8 mouse cellular contexts compared by ENCODE assay signal in the genomic region with DNA sequence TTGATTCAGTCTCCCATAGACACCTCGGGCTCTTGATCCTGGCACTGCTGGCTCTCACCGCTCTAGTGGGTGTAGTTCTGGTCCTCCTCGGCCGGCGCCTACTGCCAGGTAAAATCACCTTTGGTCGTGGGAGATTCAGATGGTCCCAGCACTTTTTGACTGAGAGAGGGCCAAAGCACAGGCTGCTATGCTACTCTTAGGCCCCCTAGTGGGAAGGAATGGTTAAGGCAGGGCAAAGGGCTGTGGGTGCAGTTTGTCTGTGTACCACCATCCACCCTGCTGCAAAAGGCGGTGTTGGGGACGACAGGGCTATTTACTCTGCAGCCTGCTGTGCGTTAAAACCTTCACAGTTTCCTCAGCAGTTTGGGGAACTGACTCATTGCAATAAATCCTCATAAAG. TPM values are rescaled to one million over a fixed set of nuclear protein-coding genes. Genes with fewer than 3 reads are reported as not detected.
DNase-seq lines count a peak whose midpoint lies in the region; ATAC-seq and TF ChIP-seq lines count a peak whose summit lies in the region.

No protein-coding gene starts in this region.

- H3K4me3 ChIP-seq in E14TG2a.4 (replicated peaks; ENCODE audit: low read length), result peak overlapping the region; percentile 78
- peak overlapping the region; percentile 39 for H3K4me3 ChIP-seq in embryonic facial prominence, embryonic 14.5 days (ENCODE audit: low read depth, low read length)
- H3K4me3 ChIP-seq in heart, embryonic 14.5 days (ENCODE audit: control insufficient read depth in 1 of 2, insufficient read depth in 1 of 2, low read depth in 1 of 2, low read length in 2 of 2), result peak overlapping the region; percentile 42 to 45
- H3K4me3 ChIP-seq in kidney, postnatal 0 days (replicated peaks; ENCODE audit: low read depth, low read length), result peak overlapping the region; percentile 33
- peak overlapping the region; percentile 46 for H3K4me3 ChIP-seq in lung, adult 2 months (replicated peaks; ENCODE audit: extremely low read depth, low read depth, low read length)
- H3K4me3 ChIP-seq in neural tube, embryonic 14.5 days (ENCODE audit: low read depth, low read length), result peak overlapping the region; percentile 32

- WGBS in embryonic facial prominence, embryonic 14.5 days, result 7% methylated on average over 9 of the region's 9 CpGs
- whole genome bisulfite sequencing in heart, embryonic 14.5 days, result 9% methylated on average over 9 of the region's 9 CpGs
- WGBS in kidney, postnatal 0 days, result 8% methylated on average over 9 of the region's 9 CpGs
- 5% methylated on average over 9 of the region's 9 CpGs for WGBS in lung, adult 2 months
- WGBS in neural tube, embryonic 14.5 days, result 9% methylated on average over 9 of the region's 9 CpGs

- H3K4me2 ChIP-seq in embryonic facial prominence, embryonic 14.5 days (ENCODE audit: low read depth, low read length), result peak overlapping the region; percentile 66
- H3K4me2 ChIP-seq in heart, embryonic 14.5 days (ENCODE audit: low read length), result peak overlapping the region; percentile 76
- peak overlapping the region; percentile 72 for H3K4me2 ChIP-seq in kidney, postnatal 0 days (ENCODE audit: low read length)
- peak overlapping the region; percentile 49 for H3K4me2 ChIP-seq in neural tube, embryonic 14.5 days (ENCODE audit: low read depth, low read length)

- peak overlapping the region; percentile 54 for H3K9ac ChIP-seq in embryonic facial prominence, embryonic 14.5 days (ENCODE audit: low read depth, low read length)
- H3K9ac ChIP-seq in heart, embryonic 14.5 days (ENCODE audit: low read length), result peak overlapping the region; percentile 55
- H3K9ac ChIP-seq in kidney, postnatal 0 days (ENCODE audit: low read depth, low read length), result peak overlapping the region; percentile 29; the same call in 1 of the 2 replicates
- H3K9ac ChIP-seq in neural tube, embryonic 14.5 days (replicated peaks; ENCODE audit: low read depth, low read length), result 0 out of 2 replicates have a peak overlapping the region, but pooled peaks have one; percentile 11

- H3K9me3 ChIP-seq in E14TG2a.4 (ENCODE audit: low read length), result no peaks in the 10 kb centered on the region
- no peaks in the 10 kb centered on the region for H3K9me3 ChIP-seq in embryonic facial prominence, embryonic 14.5 days (ENCODE audit: control insufficient read depth, low read length)
- H3K9me3 ChIP-seq in heart, embryonic 14.5 days (ENCODE audit: control insufficient read depth, low read length), result no peaks in the 10 kb centered on the region
- H3K9me3 ChIP-seq in kidney, postnatal 0 days (replicated peaks; ENCODE audit: low read length), result no peaks in the 10 kb centered on the region
- H3K9me3 ChIP-seq in neural tube, embryonic 14.5 days (ENCODE audit: control insufficient read depth, low read length), result no peaks in the 10 kb centered on the region

- H3K36me3 ChIP-seq in E14TG2a.4 (ENCODE audit: insufficient read depth, low read length), result no peaks in the 10 kb centered on the region
- H3K36me3 ChIP-seq in embryonic facial prominence, embryonic 14.5 days (ENCODE audit: control insufficient read depth, insufficient read depth, low read length), result no peaks in the 10 kb centered on the region
- no peaks in the 10 kb centered on the region for H3K36me3 ChIP-seq in heart, embryonic 14.5 days (ENCODE audit: control insufficient read depth, insufficient read depth, low read length)
- no peaks in the 10 kb centered on the region for H3K36me3 ChIP-seq in kidney, postnatal 0 days (ENCODE audit: insufficient read depth, low read length)
- no peaks in the 10 kb centered on the region for H3K36me3 ChIP-seq in neural tube, embryonic 14.5 days (ENCODE audit: control insufficient read depth, insufficient read depth, low read length)

- peak; percentile 62 to 73 for DNase-seq in adrenal gland, postnatal 36 days
- DNase-seq in embryonic facial prominence, embryonic 14.5 days (ENCODE audit: low spot score), result peak; percentile 74
- DNase-seq in kidney, postnatal 0 days (ENCODE audit: low spot score), result peak; percentile 87
- peak; percentile 67 for DNase-seq in lung, adult 2 months
- peak; percentile 68 for DNase-seq in testis, postnatal 14 days (ENCODE audit: low spot score)

- ATAC-seq in embryonic facial prominence, embryonic 14.5 days (ENCODE audit: low read depth), result peak; percentile 70
- ATAC-seq in heart, embryonic 14.5 days (ENCODE audit: insufficient number of reproducible peaks, insufficient read depth, low FRiP score, low read depth), result no peak
- ATAC-seq in kidney, postnatal 0 days (replicated peaks; ENCODE audit: low FRiP score, low read depth), result peak; percentile 67
- peak; percentile 68; the same call in 1 of the 2 replicates for ATAC-seq in neural tube, embryonic 14.5 days (ENCODE audit: low read depth)

- TF ChIP-seq POLR2A in lung, adult 2 months (IDR thresholded peaks at IDR 0.05; ENCODE audit: borderline replicate concordance, extremely low read depth, low read depth, low read length), result no peak

- H3K27me3 ChIP-seq in E14TG2a.4 (ENCODE audit: insufficient read depth, low read length), result peaks cover 68% of the 10 kb centered on the region
- peaks cover 23% of the 10 kb centered on the region for H3K27me3 ChIP-seq in embryonic facial prominence, embryonic 14.5 days (replicated peaks; ENCODE audit: control insufficient read depth, insufficient read depth, low read length)
- peaks cover 21% of the 10 kb centered on the region; the same call in 1 of the 2 replicates for H3K27me3 ChIP-seq in heart, embryonic 14.5 days (ENCODE audit: control insufficient read depth, insufficient read depth, low read length)
- H3K27me3 ChIP-seq in kidney, postnatal 0 days (ENCODE audit: insufficient read depth, low read length), result no peaks in the 10 kb centered on the region
- H3K27me3 ChIP-seq in neural tube, embryonic 14.5 days (ENCODE audit: control insufficient read depth, insufficient read depth, low read length), result peaks cover 4% of the 10 kb centered on the region

- peaks cover 49% of the 10 kb centered on the region for H3K4me1 ChIP-seq in E14TG2a.4 (replicated peaks; ENCODE audit: low read depth, low read length)
- H3K4me1 ChIP-seq in embryonic facial prominence, embryonic 14.5 days (ENCODE audit: control insufficient read depth, insufficient read depth, low read length), result peaks cover 7% of the 10 kb centered on the region; the same call in 1 of the 2 replicates
- H3K4me1 ChIP-seq in heart, embryonic 14.5 days (ENCODE audit: control insufficient read depth in 2 of 2, insufficient read depth in 2 of 2, low read length in 2 of 2), result peaks cover 16 to 20% of the 10 kb centered on the region in 2 experiments
- H3K4me1 ChIP-seq in kidney, postnatal 0 days (replicated peaks; ENCODE audit: insufficient read depth, low read length), result peaks cover 26% of the 10 kb centered on the region; the same call in 1 of the 2 replicates
- peaks cover 12% of the 10 kb centered on the region for H3K4me1 ChIP-seq in lung, adult 2 months (ENCODE audit: control insufficient read depth, insufficient read depth, low read length)
- peaks cover 4% of the 10 kb centered on the region; the same call in 1 of the 2 replicates for H3K4me1 ChIP-seq in neural tube, embryonic 14.5 days (ENCODE audit: control insufficient read depth, insufficient read depth, low read length)

- peak; percentile 81 for TF ChIP-seq CTCF in E14TG2a.4 (conservative IDR thresholded peaks at IDR 0.05; ENCODE audit: low read length)
- TF ChIP-seq CTCF in kidney, postnatal 0 days (IDR thresholded peaks at IDR 0.05; ENCODE audit: low read depth), result peak; percentile 70; the same call in 1 of the 2 replicates
- peak; percentile 85 for TF ChIP-seq CTCF in lung, adult 2 months (IDR thresholded peaks at IDR 0.05; ENCODE audit: insufficient read depth, low read length)

- H3K27ac ChIP-seq in embryonic facial prominence, embryonic 14.5 days (replicated peaks; ENCODE audit: low read depth, low read length), result no peak overlapping the region
- H3K27ac ChIP-seq in heart, embryonic 14.5 days (replicated peaks in 1 of 2; ENCODE audit: control insufficient read depth in 1 of 2, insufficient read depth in 1 of 2, low read depth in 2 of 2, low read length in 2 of 2), result no peak overlapping the region
- no peak overlapping the region for H3K27ac ChIP-seq in kidney, postnatal 0 days
- no peak overlapping the region; the same call in 1 of the 2 replicates for H3K27ac ChIP-seq in neural tube, embryonic 14.5 days (ENCODE audit: low read depth, low read length)

RNA-seq across cellular contexts. Expression of gene Il17rc, which starts 2.2 kb away (rescaled TPM):
- 10 to 100 TPM; 18.1 to 19.5 TPM for total RNA-seq in adrenal gland, postnatal 36 days (2021)
- polyA plus RNA-seq in embryonic facial prominence, embryonic 14.5 days (2014; fragmentation: Nextera tagmentation; extraction: Ambion mirVana), result 15.7 and 20.2 TPM in 2 replicates
- 5.6 and 9.5 TPM in 2 replicates for polyA plus RNA-seq in heart, embryonic 14.5 days (2014; fragmentation: Nextera tagmentation; extraction: Ambion mirVana)
- 28.0 and 28.8 TPM in 2 replicates for polyA plus RNA-seq in kidney, postnatal 0 days (2015; fragmentation: Nextera tagmentation; extraction: Ambion mirVana)
- 75.5 and 100.0 TPM in 2 replicates for polyA plus RNA-seq in lung, adult 2 months (2012; rRNA removed)
- polyA plus RNA-seq in neural tube, embryonic 14.5 days (2014; fragmentation: Nextera tagmentation; extraction: Ambion mirVana), result 1.6 and 2.4 TPM in 2 replicates

RNA-seq across cellular contexts. Expression of gene Il17re, which starts 10.7 kb away (rescaled TPM):
- total RNA-seq in adrenal gland, postnatal 36 days (2021), result under 1 TPM; 0.50 to 0.76 TPM
- 3.6 and 5.6 TPM in 2 replicates for polyA plus RNA-seq in embryonic facial prominence, embryonic 14.5 days (2014; fragmentation: Nextera tagmentation; extraction: Ambion mirVana)
- polyA plus RNA-seq in heart, embryonic 14.5 days (2014; fragmentation: Nextera tagmentation; extraction: Ambion mirVana), result 0.99 and 1.4 TPM in 2 replicates
- 10.9 and 11.1 TPM in 2 replicates for polyA plus RNA-seq in kidney, postnatal 0 days (2015; fragmentation: Nextera tagmentation; extraction: Ambion mirVana)
- polyA plus RNA-seq in lung, adult 2 months (2012; rRNA removed), result 57.2 and 62.4 TPM in 2 replicates
- polyA plus RNA-seq in neural tube, embryonic 14.5 days (2014; fragmentation: Nextera tagmentation; extraction: Ambion mirVana), result 0.21 and 0.28 TPM in 2 replicates

RNA-seq across cellular contexts. Expression of gene Creld1, which starts 14.1 kb away (rescaled TPM):
- total RNA-seq in adrenal gland, postnatal 36 days (2021), result 10 to 100 TPM; 55.9 to 58.0 TPM
- 24.8 and 25.3 TPM in 2 replicates for polyA plus RNA-seq in embryonic facial prominence, embryonic 14.5 days (2014; fragmentation: Nextera tagmentation; extraction: Ambion mirVana)
- 30.7 and 32.6 TPM in 2 replicates for polyA plus RNA-seq in heart, embryonic 14.5 days (2014; fragmentation: Nextera tagmentation; extraction: Ambion mirVana)
- 25.7 and 28.7 TPM in 2 replicates for polyA plus RNA-seq in kidney, postnatal 0 days (2015; fragmentation: Nextera tagmentation; extraction: Ambion mirVana)
- polyA plus RNA-seq in lung, adult 2 months (2012; rRNA removed), result 22.9 and 30.4 TPM in 2 replicates
- 66.4 and 72.4 TPM in 2 replicates for polyA plus RNA-seq in neural tube, embryonic 14.5 days (2014; fragmentation: Nextera tagmentation; extraction: Ambion mirVana)

RNA-seq across cellular contexts. Expression of gene Jagn1, which starts 26.7 kb away (rescaled TPM):
- total RNA-seq in adrenal gland, postnatal 36 days (2021), result 10 to 100 TPM; 45.0 to 50.6 TPM
- polyA plus RNA-seq in embryonic facial prominence, embryonic 14.5 days (2014; fragmentation: Nextera tagmentation; extraction: Ambion mirVana), result 72.5 and 75.9 TPM in 2 replicates
- 54.2 and 57.5 TPM in 2 replicates for polyA plus RNA-seq in heart, embryonic 14.5 days (2014; fragmentation: Nextera tagmentation; extraction: Ambion mirVana)
- 111 and 114 TPM in 2 replicates for polyA plus RNA-seq in kidney, postnatal 0 days (2015; fragmentation: Nextera tagmentation; extraction: Ambion mirVana)
- 39.0 and 48.0 TPM in 2 replicates for polyA plus RNA-seq in lung, adult 2 months (2012; rRNA removed)
- polyA plus RNA-seq in neural tube, embryonic 14.5 days (2014; fragmentation: Nextera tagmentation; extraction: Ambion mirVana), result 91.1 and 96.4 TPM in 2 replicates

RNA-seq across cellular contexts. Expression of gene Prrt3, which starts 32.7 kb away (rescaled TPM):
- under 1 TPM; 0.17 to 0.26 TPM for total RNA-seq in adrenal gland, postnatal 36 days (2021)
- 1.7 and 1.9 TPM in 2 replicates for polyA plus RNA-seq in embryonic facial prominence, embryonic 14.5 days (2014; fragmentation: Nextera tagmentation; extraction: Ambion mirVana)
- polyA plus RNA-seq in heart, embryonic 14.5 days (2014; fragmentation: Nextera tagmentation; extraction: Ambion mirVana), result 0.13 and 0.27 TPM in 2 replicates
- polyA plus RNA-seq in kidney, postnatal 0 days (2015; fragmentation: Nextera tagmentation; extraction: Ambion mirVana), result 0.52 and 0.55 TPM in 2 replicates
- 0.24 and 0.27 TPM in 2 replicates for polyA plus RNA-seq in lung, adult 2 months (2012; rRNA removed)
- polyA plus RNA-seq in neural tube, embryonic 14.5 days (2014; fragmentation: Nextera tagmentation; extraction: Ambion mirVana), result 8.4 and 9.1 TPM in 2 replicates
